Mouse (Mus musculus) heart, embryonic 16.5 days (tissue): ENCODE results near the gene Sec24c. TPM values are rescaled to one million over a fixed set of nuclear protein-coding genes. Genes with fewer than 3 reads are reported as not detected.

Experiments used
- ATAC-seq: fragments of 200-750 bp; cut with Nextera tagmentation; replicated peaks from 2 replicates; pipeline ENCODE4 v1.8.0; 2017; ENCODE audit warnings: moderate number of reproducible peaks; ENCODE audit not compliant: insufficient read depth, low FRiP score; ENCODE audit errors: extremely low read depth
- H3K27ac ChIP-seq: fragments of 300-500 bp; sonication (generic); 2 replicates; pipeline ENCODE4 v1.5.1; 2014; ENCODE audit warnings: mild to moderate bottlenecking, low read length, control low read depth, moderate library complexity
- H3K27me3 ChIP-seq: fragments of 300-500 bp; sonication (generic); 2 replicates; pipeline ENCODE4 v1.6.1; 2014; ENCODE audit warnings: low read length, mixed read lengths; ENCODE audit not compliant: control insufficient read depth, insufficient read depth
- H3K36me3 ChIP-seq: fragments of 300-500 bp; sonication (generic); 2 replicates; pipeline ENCODE4 v1.6.1; 2014; ENCODE audit not compliant: control insufficient read depth, insufficient read depth
- H3K4me1 ChIP-seq: fragments of 300-500 bp; sonication (generic); 2 replicates; pipeline ENCODE4 v1.6.1; 2014; ENCODE audit warnings: low read length, mixed read lengths; ENCODE audit not compliant: control insufficient read depth, insufficient read depth
- H3K4me2 ChIP-seq: fragments of 300-500 bp; sonication (generic); 2 replicates; pipeline ENCODE4 v1.6.1; 2014; ENCODE audit warnings: low read depth, mild to moderate bottlenecking, control low read depth, low read length
- H3K4me3 ChIP-seq: fragments of 300-500 bp; sonication (generic); 2 replicates; pipeline ENCODE4 v1.5.1; 2014; ENCODE audit warnings: mild to moderate bottlenecking, control low read depth, low read length
- H3K9ac ChIP-seq: fragments of 300-500 bp; sonication (generic); 2 replicates; pipeline ENCODE4 v1.6.1; 2014; ENCODE audit warnings: low read length, control low read depth
- H3K9me3 ChIP-seq: fragments of 300-500 bp; sonication (generic); replicated peaks from 2 replicates; pipeline ENCODE4 v1.6.1; 2016; ENCODE audit warnings: low read length; ENCODE audit not compliant: control insufficient read depth
- WGBS: fragments of 180-500 bp; shearing (Covaris S2); extraction: QIAGEN DNeasy Blood & Tissue Kit; methylation state at CpG from one replicate; pipeline ENCODE4 v1.1.7; 2014; 5-methylcytosine and 5-hydroxymethylcytosine counted together
- polyA plus RNA-seq: library from polyadenylated mRNA; unstranded; fragments of >200 nt; fragmentation: Nextera tagmentation; extraction: Ambion mirVana; gene quantifications from 2 replicates; pipeline ENCODE4 v1.2.1, GENCODE M21; 2015

Gene Sec24c
- polyA plus RNA-seq, 1 experiment from 2014 or later: 73.2 TPM

DNA sequence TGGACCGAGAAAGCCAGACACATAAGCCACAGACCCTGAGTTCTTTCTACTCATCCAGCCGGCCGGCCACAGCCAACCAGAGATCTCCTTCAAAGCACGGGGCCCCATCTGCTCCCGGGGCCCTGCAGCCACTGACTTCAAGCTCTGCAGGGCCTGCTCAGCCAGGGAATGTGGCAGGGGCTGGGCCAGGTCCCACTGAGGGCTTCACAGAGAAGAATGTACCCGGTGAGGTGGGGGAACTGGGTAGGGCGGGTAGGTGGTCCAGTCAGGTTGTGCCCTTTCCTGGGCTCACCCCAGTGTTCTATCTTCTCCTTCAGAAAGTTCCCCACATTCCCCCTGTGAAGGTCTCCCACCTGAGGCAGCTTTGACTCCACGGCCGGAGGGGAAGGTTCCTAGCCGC is 44.3 kb downstream of the Sec24c start:
- H3K9me3 ChIP-seq: no peaks in the 10 kb centered on the region
- ATAC-seq: no peak
- no peak overlapping the region for H3K9ac ChIP-seq
- H3K4me1 ChIP-seq: peaks cover 7% of the 10 kb centered on the region
- no peak overlapping the region for H3K4me2 ChIP-seq
- WGBS: 84% methylated on average over 10 of the region's 10 CpGs
- H3K36me3 ChIP-seq: peaks cover 76% of the 10 kb centered on the region
- H3K27ac ChIP-seq: no peak overlapping the region
- H3K4me3 ChIP-seq: no peak overlapping the region
- H3K27me3 ChIP-seq: no peaks in the 10 kb centered on the region

DNA sequence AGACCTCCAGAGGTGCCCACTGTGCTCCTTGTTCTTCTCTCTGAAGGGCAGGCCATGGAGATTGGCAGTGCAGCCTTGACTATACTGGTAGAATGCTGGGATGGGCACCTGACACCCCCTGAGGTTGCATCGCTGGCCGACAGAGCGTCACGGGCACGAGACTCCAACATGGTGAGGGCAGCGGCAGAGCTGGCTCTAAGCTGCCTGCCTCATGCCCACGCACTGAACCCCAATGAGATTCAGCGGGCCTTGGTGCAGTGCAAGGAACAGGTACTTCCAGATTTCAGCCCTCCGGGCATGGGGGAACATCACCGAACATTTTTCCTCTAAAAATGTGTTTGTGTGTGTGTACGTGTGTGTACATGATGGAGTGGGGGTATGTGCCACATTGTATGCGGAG is 45.7 kb downstream of the Sec24c start:
- no peak for ATAC-seq
- 93% methylated on average over 12 of the region's 12 CpGs for WGBS

GRCm38 (mm10) chr14:20721371-20721770 is 47.3 kb downstream of the Sec24c start:
- H3K36me3 ChIP-seq: peaks cover 70% of the 10 kb centered on the region
- H3K27ac ChIP-seq: no peak overlapping the region
- H3K9ac ChIP-seq: no peak overlapping the region
- no peak for ATAC-seq
- WGBS: 82% methylated on average over 4 of the region's 4 CpGs
- peaks cover 11% of the 10 kb centered on the region for H3K4me1 ChIP-seq
- no peak overlapping the region for H3K4me3 ChIP-seq
- no peaks in the 10 kb centered on the region for H3K27me3 ChIP-seq
- no peaks in the 10 kb centered on the region for H3K9me3 ChIP-seq
- no peak overlapping the region for H3K4me2 ChIP-seq

More for the DNA sequence above, 45.7 kb downstream of the Sec24c start:
- no peak overlapping the region for H3K4me3 ChIP-seq
- H3K9ac ChIP-seq: no peak overlapping the region
- H3K36me3 ChIP-seq: peaks cover 74% of the 10 kb centered on the region
- H3K27me3 ChIP-seq: no peaks in the 10 kb centered on the region
- H3K4me2 ChIP-seq: no peak overlapping the region
- H3K27ac ChIP-seq: no peak overlapping the region
- no peaks in the 10 kb centered on the region for H3K4me1 ChIP-seq
- H3K9me3 ChIP-seq: no peaks in the 10 kb centered on the region

DNA sequence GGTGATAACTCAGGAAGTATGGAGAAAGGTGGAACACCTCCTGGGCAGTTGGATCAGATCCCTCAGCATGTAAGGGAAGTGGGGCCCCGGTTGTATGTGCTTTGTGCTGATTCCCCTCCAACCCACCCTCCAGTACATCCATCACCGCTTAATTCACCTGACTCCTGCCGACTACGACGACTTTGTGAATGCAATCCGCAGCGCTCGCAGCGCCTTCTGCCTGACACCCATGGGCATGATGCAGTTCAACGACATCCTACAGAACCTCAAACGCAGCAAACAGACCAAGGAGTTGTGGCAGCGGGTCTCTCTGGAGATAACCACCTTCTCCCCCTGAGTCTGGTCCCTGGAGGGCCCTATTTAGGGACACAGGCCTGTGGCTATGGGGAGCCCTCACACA is 48.9 kb downstream of the Sec24c start:
- 87% methylated on average over 12 of the region's 12 CpGs for WGBS
- no peaks in the 10 kb centered on the region for H3K9me3 ChIP-seq
- ATAC-seq: no peak

GRCm38 (mm10) chr14:20724043-20724442 is 49.9 kb downstream of the Sec24c start:
- Histone ChIP-seq H3K9ac (no peak overlapping the region), H3K27me3 (no peaks in the 10 kb centered on the region), H3K4me3 (no peak overlapping the region), H3K36me3 (peaks cover 70% of the 10 kb centered on the region), H3K27ac (no peak overlapping the region), H3K4me2 (no peak overlapping the region), H3K9me3 (no peaks in the 10 kb centered on the region), H3K4me1 (peaks cover 11% of the 10 kb centered on the region)
- WGBS: 23% methylated on average over 5 of the region's 5 CpGs
- no peak for ATAC-seq

More for the DNA sequence above, 48.9 kb downstream of the Sec24c start:
- Histone ChIP-seq H3K4me3 (no peak overlapping the region), H3K4me2 (no peak overlapping the region), H3K4me1 (peaks cover 11% of the 10 kb centered on the region), H3K27ac (no peak overlapping the region), H3K9ac (no peak overlapping the region), H3K27me3 (no peaks in the 10 kb centered on the region), H3K36me3 (peaks cover 72% of the 10 kb centered on the region)

DNA sequence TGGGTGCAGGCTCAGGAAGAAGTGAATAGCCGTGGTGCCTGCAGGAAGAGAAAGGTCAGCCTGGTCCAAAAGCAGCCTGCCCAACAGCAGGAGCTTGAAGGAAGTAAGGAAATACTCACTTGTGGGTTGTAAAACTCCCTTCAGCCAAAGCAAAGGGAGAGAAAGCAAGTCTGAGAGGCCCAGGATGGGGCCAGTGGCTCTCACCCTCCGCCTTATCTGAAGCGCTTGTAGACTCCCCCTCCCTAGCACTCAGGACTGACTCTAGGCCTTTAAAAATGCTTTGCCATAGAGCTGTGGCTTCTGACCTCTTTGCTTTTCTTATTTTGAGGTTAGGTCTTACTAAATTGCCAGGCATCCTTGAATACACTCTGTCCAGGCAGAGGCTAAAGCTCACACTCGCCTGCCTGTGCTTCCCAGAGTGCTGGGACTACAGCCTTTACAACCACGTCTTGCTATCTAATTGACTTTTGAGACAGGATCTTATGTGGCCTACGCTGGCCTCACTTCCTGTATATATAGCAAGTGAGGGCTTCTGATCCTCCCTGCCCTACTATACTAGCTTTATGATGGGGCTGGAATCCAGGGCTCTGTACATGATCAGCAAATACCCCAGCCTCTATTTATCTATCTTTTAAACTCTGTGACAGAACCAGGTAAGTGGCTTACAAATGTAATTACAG is 51.7 kb downstream of the Sec24c start:
- peak overlapping the region; percentile 41; the same call in 1 of the 2 replicates for H3K9ac ChIP-seq
- WGBS: 42% methylated on average over 6 of the region's 6 CpGs
- peak overlapping the region; percentile 48 for H3K27ac ChIP-seq
- no peak overlapping the region for H3K4me3 ChIP-seq
- H3K4me2 ChIP-seq: no peak overlapping the region
- H3K36me3 ChIP-seq: peaks cover 75% of the 10 kb centered on the region
- peaks cover 11% of the 10 kb centered on the region for H3K4me1 ChIP-seq
- ATAC-seq: no peak
- no peaks in the 10 kb centered on the region for H3K9me3 ChIP-seq
- H3K27me3 ChIP-seq: no peaks in the 10 kb centered on the region

GRCm38 (mm10) chr14:20729871-20730270 is 55.8 kb downstream of the Sec24c start:
- Histone ChIP-seq H3K4me3 (no peak overlapping the region), H3K9ac (no peak overlapping the region), H3K36me3 (peaks cover 47% of the 10 kb centered on the region), H3K27me3 (no peaks in the 10 kb centered on the region), H3K4me1 (peaks cover 23% of the 10 kb centered on the region), H3K4me2 (no peak overlapping the region), H3K27ac (no peak overlapping the region), H3K9me3 (no peaks in the 10 kb centered on the region)
- 86% methylated on average over 9 of the region's 9 CpGs for WGBS
- no peak for ATAC-seq

DNA sequence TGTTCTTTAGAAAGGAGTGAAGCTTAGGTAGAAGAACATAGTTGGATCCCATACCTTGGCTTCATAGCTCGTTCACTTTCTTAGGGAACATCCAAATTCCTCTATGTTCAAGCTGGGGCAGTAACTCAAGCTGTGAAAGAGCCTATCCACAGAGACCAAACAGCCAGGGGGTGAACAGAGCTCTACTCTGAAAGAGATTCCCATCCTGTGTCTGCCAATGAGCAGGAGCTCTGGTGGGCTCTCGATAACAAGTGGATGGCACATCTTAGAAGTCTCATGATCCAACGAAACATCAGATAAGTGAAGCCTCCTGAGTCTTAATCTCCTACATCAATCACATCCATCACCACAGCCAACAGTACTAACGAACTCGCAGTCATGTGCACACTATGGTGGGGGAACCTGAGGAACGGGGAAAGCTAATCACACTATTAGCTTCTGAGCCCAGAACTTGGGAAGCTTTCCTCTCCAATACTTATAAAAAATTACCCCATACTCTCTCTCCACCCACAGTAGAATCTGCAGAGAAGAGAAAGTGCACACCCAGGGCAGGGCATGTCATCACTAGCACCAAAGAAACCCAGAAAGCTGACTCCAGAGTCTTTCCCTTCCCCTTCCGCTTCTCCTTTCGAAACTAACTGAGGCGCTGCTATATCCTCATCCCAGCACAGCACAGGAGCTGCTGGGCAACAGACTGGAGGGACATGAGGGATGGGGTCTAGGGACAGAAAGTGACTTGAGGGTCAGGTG is 56.9 kb downstream of the Sec24c start:
- H3K36me3 ChIP-seq: peaks cover 45% of the 10 kb centered on the region
- peaks cover 22% of the 10 kb centered on the region for H3K4me1 ChIP-seq
- H3K27ac ChIP-seq: no peak overlapping the region
- H3K27me3 ChIP-seq: no peaks in the 10 kb centered on the region
- no peak overlapping the region for H3K9ac ChIP-seq
- WGBS: 80% methylated on average over 9 of the region's 9 CpGs
- no peak overlapping the region for H3K4me3 ChIP-seq
- ATAC-seq: no peak
- no peaks in the 10 kb centered on the region for H3K9me3 ChIP-seq
- no peak overlapping the region for H3K4me2 ChIP-seq
